Mouse (Mus musculus) heart, embryonic 16.5 days (tissue): ENCODE data around the gene Zfp641. TPM values are rescaled to one million over a fixed set of nuclear protein-coding genes. Genes with fewer than 3 reads are reported as not detected.
A peak's percentile ranks its signal among the peaks of the same experiment; 100 is the strongest.

Experiments used
- ATAC-seq: fragments of 200-750 bp; cut with Nextera tagmentation; replicated peaks from 2 replicates; pipeline ENCODE4 v1.8.0; 2017; ENCODE audit warnings: moderate number of reproducible peaks; ENCODE audit not compliant: insufficient read depth, low FRiP score; ENCODE audit errors: extremely low read depth
- H3K27ac ChIP-seq: fragments of 300-500 bp; sonication (generic); 2 replicates; pipeline ENCODE4 v1.5.1; 2014; ENCODE audit warnings: mild to moderate bottlenecking, low read length, control low read depth, moderate library complexity
- H3K27me3 ChIP-seq: fragments of 300-500 bp; sonication (generic); 2 replicates; pipeline ENCODE4 v1.6.1; 2014; ENCODE audit warnings: low read length, mixed read lengths; ENCODE audit not compliant: control insufficient read depth, insufficient read depth
- H3K36me3 ChIP-seq: fragments of 300-500 bp; sonication (generic); 2 replicates; pipeline ENCODE4 v1.6.1; 2014; ENCODE audit not compliant: control insufficient read depth, insufficient read depth
- H3K4me1 ChIP-seq: fragments of 300-500 bp; sonication (generic); 2 replicates; pipeline ENCODE4 v1.6.1; 2014; ENCODE audit warnings: low read length, mixed read lengths; ENCODE audit not compliant: control insufficient read depth, insufficient read depth
- H3K4me2 ChIP-seq: fragments of 300-500 bp; sonication (generic); 2 replicates; pipeline ENCODE4 v1.6.1; 2014; ENCODE audit warnings: low read depth, mild to moderate bottlenecking, control low read depth, low read length
- H3K4me3 ChIP-seq: fragments of 300-500 bp; sonication (generic); 2 replicates; pipeline ENCODE4 v1.5.1; 2014; ENCODE audit warnings: mild to moderate bottlenecking, control low read depth, low read length
- H3K9ac ChIP-seq: fragments of 300-500 bp; sonication (generic); 2 replicates; pipeline ENCODE4 v1.6.1; 2014; ENCODE audit warnings: low read length, control low read depth
- H3K9me3 ChIP-seq: fragments of 300-500 bp; sonication (generic); replicated peaks from 2 replicates; pipeline ENCODE4 v1.6.1; 2016; ENCODE audit warnings: low read length; ENCODE audit not compliant: control insufficient read depth
- WGBS: fragments of 180-500 bp; shearing (Covaris S2); extraction: QIAGEN DNeasy Blood & Tissue Kit; methylation state at CpG from one replicate; pipeline ENCODE4 v1.1.7; 2014; 5-methylcytosine and 5-hydroxymethylcytosine counted together
- polyA plus RNA-seq: library from polyadenylated mRNA; unstranded; fragments of >200 nt; fragmentation: Nextera tagmentation; extraction: Ambion mirVana; gene quantifications from 2 replicates; pipeline ENCODE4 v1.2.1, GENCODE M21; 2015

Zfp641 gene
- polyA plus RNA-seq = 1.6 and 2.0 TPM in 2 replicates

GRCm38 (mm10) chr15:98295628-98296551 lies at the start of gene Zfp641:
Gene Zfp641, minus strand, starts transcription at chr15:98296161.
- Histone ChIP-seq H3K27me3 (0 out of 2 replicates have a peak, but pooled peaks cover 4% of the 10 kb centered on the region), H3K9me3 (no peaks in the 10 kb centered on the region), H3K4me1 (no peaks in the 10 kb centered on the region), H3K27ac (no peak within 1 kb of the TSS), H3K36me3 (no peaks in the 10 kb centered on the region), H3K4me3 (peak within 1 kb of the TSS; percentile 62), H3K4me2 (peak within 1 kb of the TSS; percentile 79), H3K9ac (peak within 1 kb of the TSS; percentile 71)
- WGBS = 3% methylated on average over 52 of the region's 60 CpGs
- 0 out of 2 replicates have a peak, but pooled peaks have one; percentile 58 for ATAC-seq

- no peak within 1 kb of the TSS for H3K4me2 ChIP-seq
- no peak within 1 kb of the TSS for H3K27ac ChIP-seq
- no peaks in the 10 kb centered on the region for H3K36me3 ChIP-seq
- 72% methylated on average over 8 of the region's 8 CpGs for WGBS
- no peak for ATAC-seq
- no peak within 1 kb of the TSS for H3K4me3 ChIP-seq
- no peaks in the 10 kb centered on the region for H3K4me1 ChIP-seq
- H3K27me3 ChIP-seq = no peaks in the 10 kb centered on the region
- H3K9me3 ChIP-seq = no peaks in the 10 kb centered on the region
- H3K9ac ChIP-seq = no peak within 1 kb of the TSS
Measured at GRCm38 (mm10) chr15:98340887-98341286, 44.9 kb upstream of the Zfp641 start, which contains the start of gene Olfr284. Gene Olfr284, minus strand, starts transcription at chr15:98340987.

DNA sequence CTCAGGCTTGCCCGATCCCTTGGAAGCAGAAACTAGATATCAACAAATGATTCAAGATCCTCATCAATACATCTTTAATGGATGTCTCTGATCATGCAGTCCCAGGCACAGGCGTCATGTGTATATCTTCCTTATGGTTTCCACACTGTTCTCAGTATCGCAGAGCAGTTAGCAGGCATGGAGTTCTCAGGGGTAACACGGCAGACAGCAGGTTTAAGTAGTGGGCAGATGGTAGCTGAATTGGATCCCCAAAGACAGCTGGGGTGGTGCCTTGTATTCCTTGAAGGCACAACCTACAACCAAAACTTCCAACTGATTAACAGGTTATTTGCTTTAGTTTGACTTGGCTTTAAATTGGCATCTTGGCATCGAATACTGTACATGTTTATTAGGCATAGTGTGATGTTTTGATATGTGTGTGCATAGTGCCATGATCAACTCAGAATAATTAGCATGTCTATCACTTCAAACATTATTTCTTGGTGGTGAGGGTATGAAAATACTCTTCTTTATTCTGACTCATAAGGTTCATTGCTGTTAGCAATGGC lies 21.3 kb upstream of the Zfp641 start, which contains the start of gene Olfr285:
Olfr285 (minus strand) TSS at position 177 of the 548 bp plus-strand sequence.
- no peaks in the 10 kb centered on the region for H3K36me3 ChIP-seq
- no peak within 1 kb of the TSS for H3K4me3 ChIP-seq
- no peaks in the 10 kb centered on the region for H3K9me3 ChIP-seq
- WGBS = 88% methylated on average over 5 of the region's 5 CpGs
- no peaks in the 10 kb centered on the region for H3K4me1 ChIP-seq
- H3K27me3 ChIP-seq = no peaks in the 10 kb centered on the region
- no peak for ATAC-seq
- no peak within 1 kb of the TSS for H3K4me2 ChIP-seq
- no peak within 1 kb of the TSS for H3K9ac ChIP-seq
- H3K27ac ChIP-seq = no peak within 1 kb of the TSS

DNA sequence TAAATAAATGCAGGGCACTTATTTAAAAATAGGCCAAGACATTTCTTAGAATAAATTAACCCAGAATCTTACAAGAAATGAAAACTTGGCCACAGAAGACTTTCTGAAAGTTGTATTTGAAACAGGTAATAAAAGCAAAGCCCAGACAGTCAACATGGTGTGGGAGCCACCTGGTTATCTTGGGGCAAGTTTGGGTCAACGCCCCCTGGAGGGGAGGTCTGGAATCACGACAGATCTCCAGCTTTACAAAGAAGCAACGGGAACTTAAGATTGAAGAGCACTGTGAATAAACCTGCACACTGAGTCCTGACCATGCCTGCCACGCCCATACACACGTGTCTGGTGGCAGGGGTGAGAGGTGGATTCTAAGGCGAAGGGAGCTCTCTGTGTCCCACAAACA lies 19.7 kb upstream of the Zfp641 start:
- no peak overlapping the region for H3K27ac ChIP-seq
- 38% methylated on average over 6 of the region's 6 CpGs for WGBS
- no peaks in the 10 kb centered on the region for H3K4me1 ChIP-seq
- no peaks in the 10 kb centered on the region for H3K9me3 ChIP-seq
- no peak overlapping the region for H3K4me2 ChIP-seq
- H3K4me3 ChIP-seq = no peak overlapping the region
- no peaks in the 10 kb centered on the region for H3K27me3 ChIP-seq
- no peak for ATAC-seq
- no peaks in the 10 kb centered on the region for H3K36me3 ChIP-seq
- no peak overlapping the region for H3K9ac ChIP-seq

DNA sequence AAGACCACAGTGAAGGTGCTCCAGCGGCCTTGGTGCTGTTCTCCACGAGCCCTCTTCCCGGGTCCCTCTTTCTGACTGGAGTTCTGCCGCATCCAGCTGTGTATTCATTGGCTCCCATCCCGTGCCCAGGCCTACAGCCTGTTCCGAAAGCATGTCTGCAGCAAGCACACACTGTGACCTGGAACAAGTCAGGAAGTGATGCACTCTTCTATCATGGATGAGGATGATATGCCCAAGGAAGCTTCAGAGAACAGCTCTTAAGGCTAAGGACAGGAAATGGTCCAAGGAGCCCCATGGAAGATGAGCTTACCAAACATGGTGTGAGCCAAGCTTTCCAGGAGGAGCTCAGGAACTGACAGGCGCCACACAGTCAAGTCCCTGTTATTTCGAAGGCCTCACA lies 2.3 kb downstream of the Zfp641 start:
- 81% methylated on average over 8 of the region's 8 CpGs for WGBS

GRCm38 (mm10) chr15:98288566-98288965 lies 7.4 kb downstream of the Zfp641 start:
- no peak overlapping the region for H3K9ac ChIP-seq
- no peaks in the 10 kb centered on the region for H3K4me1 ChIP-seq
- no peak overlapping the region for H3K27ac ChIP-seq
- WGBS = 78% methylated on average over 12 of the region's 12 CpGs
- no peak overlapping the region for H3K4me3 ChIP-seq
- H3K27me3 ChIP-seq = no peaks in the 10 kb centered on the region
- ATAC-seq = peak; percentile 28; the same call in 1 of the 2 replicates
- no peak overlapping the region for H3K4me2 ChIP-seq
- H3K9me3 ChIP-seq = no peaks in the 10 kb centered on the region
- H3K36me3 ChIP-seq = no peaks in the 10 kb centered on the region

More for the DNA sequence above, 2.3 kb downstream of the Zfp641 start:
- Histone ChIP-seq H3K36me3 (no peaks in the 10 kb centered on the region), H3K9ac (no peak overlapping the region), H3K4me2 (no peak overlapping the region), H3K4me3 (no peak overlapping the region), H3K9me3 (no peaks in the 10 kb centered on the region), H3K27me3 (0 out of 2 replicates have a peak, but pooled peaks cover 4% of the 10 kb centered on the region), H3K4me1 (no peaks in the 10 kb centered on the region), H3K27ac (no peak overlapping the region)
- no peak for ATAC-seq

GRCm38 (mm10) chr15:98286418-98286817 lies 9.5 kb downstream of the Zfp641 start:
- no peak for ATAC-seq

GRCm38 (mm10) chr15:98257776-98258175 lies 38.2 kb downstream of the Zfp641 start:
- Histone ChIP-seq H3K4me2 (no peak overlapping the region), H3K27ac (no peak overlapping the region), H3K9me3 (peaks cover 3% of the 10 kb centered on the region; the same call in 1 of the 2 replicates), H3K27me3 (no peaks in the 10 kb centered on the region), H3K9ac (no peak overlapping the region), H3K4me3 (no peak overlapping the region), H3K36me3 (no peaks in the 10 kb centered on the region), H3K4me1 (no peaks in the 10 kb centered on the region)
- ATAC-seq = no peak
- 88% methylated on average over 7 of the region's 7 CpGs for WGBS

More at GRCm38 (mm10) chr15:98286418-98286817, 9.5 kb downstream of the Zfp641 start:
- Histone ChIP-seq H3K27me3 (no peaks in the 10 kb centered on the region), H3K4me3 (no peak overlapping the region), H3K9ac (no peak overlapping the region), H3K4me1 (no peaks in the 10 kb centered on the region), H3K27ac (no peak overlapping the region), H3K4me2 (no peak overlapping the region), H3K9me3 (no peaks in the 10 kb centered on the region), H3K36me3 (no peaks in the 10 kb centered on the region)
- 75% methylated on average over 7 of the region's 7 CpGs for WGBS

DNA sequence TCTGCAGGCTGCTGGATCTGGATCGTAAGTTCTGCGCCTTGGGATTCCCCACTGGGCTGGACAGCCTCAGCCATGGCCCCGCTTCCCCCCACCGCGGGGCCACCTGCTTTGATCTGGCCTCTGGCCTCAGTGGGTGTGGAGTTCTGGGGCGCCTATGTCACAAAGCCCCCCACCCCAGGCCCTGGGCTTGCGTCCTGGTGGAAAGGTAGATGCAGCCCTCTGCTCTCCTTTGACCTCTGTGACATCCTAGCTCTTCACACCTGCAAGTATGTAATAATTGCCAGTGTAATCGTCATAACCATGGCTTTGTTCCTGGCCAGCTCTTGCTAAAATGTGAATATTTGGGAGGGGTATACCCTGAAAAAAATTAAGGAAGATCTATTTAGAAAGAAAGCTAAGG lies 38.8 kb downstream of the Zfp641 start, which contains the start of gene H1fnt:
H1fnt (minus strand) TSS at position 101 of the 400 bp plus-strand sequence.
- peaks cover 3% of the 10 kb centered on the region; the same call in 1 of the 2 replicates for H3K9me3 ChIP-seq
- whole genome bisulfite sequencing = 79% methylated on average over 8 of the region's 8 CpGs
- ATAC-seq = no peak
- H3K36me3 ChIP-seq = no peaks in the 10 kb centered on the region
- H3K27me3 ChIP-seq = no peaks in the 10 kb centered on the region
- H3K4me3 ChIP-seq = no peak within 1 kb of the TSS
- no peak within 1 kb of the TSS for H3K27ac ChIP-seq
- no peak within 1 kb of the TSS for H3K4me2 ChIP-seq
- H3K4me1 ChIP-seq = no peaks in the 10 kb centered on the region
- no peak within 1 kb of the TSS for H3K9ac ChIP-seq
